Mouse (Mus musculus): ENCODE data around the gene Nit2.
A peak's percentile ranks its signal among the peaks of the same experiment; 100 is the strongest.
"Not testable (repeated sequence)": the region's sequence is repeated elsewhere in the genome, so short reads cannot be mapped to it uniquely, and the experiment has no call there.

Nit2 gene

DNA sequence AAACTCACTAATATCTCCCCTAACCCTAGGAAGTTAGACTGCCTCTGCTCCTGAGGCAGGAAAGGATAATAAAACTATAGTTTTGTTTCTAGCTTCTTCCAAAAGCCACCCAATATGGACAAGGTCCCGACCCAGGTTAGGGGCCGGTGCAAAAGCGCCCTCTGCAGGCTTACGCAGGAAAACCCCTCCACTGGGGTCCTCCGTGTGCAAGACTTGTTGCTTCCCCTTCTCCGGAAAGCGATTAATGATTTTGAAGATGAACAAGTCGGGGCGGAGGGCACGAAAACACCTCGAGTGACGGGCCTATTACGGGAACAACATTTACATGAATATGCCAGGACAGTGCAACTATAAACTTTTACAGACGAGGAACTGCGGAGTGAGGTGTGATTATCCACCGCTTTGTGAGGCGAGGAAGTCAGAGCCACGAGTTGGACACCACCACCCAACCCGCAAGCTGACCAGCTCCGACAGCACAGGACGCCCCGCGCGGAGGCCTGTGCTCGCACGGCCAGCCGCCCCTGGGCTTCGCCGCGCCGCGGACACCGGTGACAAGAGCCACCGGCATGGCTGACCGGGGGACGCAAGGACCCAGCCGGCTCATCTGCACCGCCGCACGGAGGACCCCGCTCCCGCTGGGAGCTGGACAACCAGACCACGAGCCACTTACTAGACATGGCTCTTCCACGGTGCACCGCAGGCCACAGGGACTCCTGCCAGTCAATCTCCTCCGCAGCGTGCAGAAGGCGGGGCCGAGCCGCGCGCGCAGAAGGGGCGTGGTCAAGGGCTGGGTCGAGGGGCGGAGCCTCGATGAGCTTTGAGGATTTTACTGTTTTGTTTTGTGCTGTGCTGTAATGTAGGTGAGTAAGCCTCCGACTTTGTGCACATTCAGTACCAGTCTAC is at the start of gene Nit2:
TSS of gene Nit2 (minus strand) at position 731 of the 903 bp plus-strand sequence.
- peak; percentile 97 to 99 for DNase-seq (ENCODE audit: inconsistent age in 2 of 2, low spot score in 1 of 2)

DNA sequence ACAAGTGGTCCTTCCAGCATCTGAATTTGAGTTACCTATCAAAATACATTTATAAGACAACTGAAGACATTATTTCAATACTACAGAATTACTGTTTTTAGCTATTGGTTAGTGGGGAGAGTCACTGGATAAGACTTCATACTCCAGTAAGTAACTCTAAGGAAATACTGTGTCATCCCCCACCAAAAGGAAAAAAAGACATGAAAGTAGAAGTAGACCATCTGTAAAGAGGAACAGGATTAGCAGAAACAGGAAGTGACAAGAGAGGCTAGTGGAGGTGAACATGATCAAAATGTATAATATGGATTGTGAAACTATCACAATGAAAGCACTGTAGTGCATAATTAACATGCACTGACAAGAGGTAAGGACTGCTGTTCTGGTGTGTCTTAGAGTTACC is 48.8 kb upstream of the Nit2 start:
- DNase-seq (ENCODE audit: inconsistent age in 2 of 2, low spot score in 1 of 2) = no peak

DNA sequence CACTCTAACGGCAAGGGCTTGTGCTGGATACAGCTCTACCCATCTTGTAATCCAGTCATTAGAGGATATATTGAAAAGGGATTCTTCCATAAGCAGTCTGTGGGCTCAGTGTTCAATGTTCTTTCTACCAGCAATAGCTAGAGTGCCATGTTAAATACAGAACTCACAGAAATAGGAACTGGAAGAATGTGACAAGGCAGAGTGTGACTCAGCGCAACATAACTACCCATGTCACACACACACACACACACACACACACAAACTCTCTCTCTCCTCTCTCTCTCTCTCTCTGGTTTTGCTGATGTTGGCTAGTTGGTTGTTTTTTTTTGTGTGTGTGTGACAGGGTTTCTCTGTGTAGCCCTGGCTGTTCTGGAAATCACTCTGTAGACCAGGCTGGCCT is 43.9 kb upstream of the Nit2 start:
- DNase-seq (ENCODE audit: inconsistent age in 2 of 2, low spot score in 1 of 2) = no peak

DNA sequence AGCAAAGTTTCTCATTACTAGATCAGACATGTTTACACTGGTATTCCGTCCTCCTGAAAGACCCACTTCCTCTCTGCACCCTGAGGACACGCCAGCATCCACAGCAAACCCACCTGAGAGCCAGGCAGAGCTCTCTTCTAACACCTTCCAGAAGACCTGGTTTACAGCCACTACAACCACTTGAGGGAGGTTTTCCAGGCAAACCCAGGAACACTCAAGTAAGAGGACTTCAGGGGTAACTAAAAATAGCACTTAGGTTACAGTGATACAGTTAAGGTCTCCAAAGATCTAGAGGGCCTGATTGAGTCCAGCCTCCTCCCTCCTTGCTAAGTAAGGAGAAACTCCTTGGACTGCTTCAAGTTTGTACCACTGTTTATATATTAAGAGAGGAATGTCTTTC is 41.2 kb upstream of the Nit2 start:
- DNase-seq (ENCODE audit: inconsistent age in 2 of 2, low spot score in 1 of 2) = no peak

DNA sequence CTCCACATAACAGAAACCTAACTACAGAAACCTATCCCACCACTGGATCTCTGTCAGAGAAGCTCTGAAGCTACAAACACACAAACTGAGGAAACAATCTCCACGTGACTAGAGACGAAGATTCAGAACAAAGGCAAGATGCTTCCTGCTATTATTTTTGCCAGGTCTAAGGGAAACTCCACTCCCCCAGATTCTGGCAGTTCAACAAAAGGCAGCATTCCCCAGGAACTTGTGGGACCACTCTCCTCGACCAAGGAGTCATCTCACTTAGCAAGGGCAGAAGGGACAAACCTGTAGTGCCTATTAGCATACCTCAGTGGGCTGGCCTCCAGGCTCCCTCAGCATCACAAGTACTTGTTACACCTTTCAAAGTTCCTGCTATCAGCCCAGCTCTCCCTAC is 30.1 kb upstream of the Nit2 start:
- no peak for DNase-seq (ENCODE audit: inconsistent age in 2 of 2, low spot score in 1 of 2)

DNA sequence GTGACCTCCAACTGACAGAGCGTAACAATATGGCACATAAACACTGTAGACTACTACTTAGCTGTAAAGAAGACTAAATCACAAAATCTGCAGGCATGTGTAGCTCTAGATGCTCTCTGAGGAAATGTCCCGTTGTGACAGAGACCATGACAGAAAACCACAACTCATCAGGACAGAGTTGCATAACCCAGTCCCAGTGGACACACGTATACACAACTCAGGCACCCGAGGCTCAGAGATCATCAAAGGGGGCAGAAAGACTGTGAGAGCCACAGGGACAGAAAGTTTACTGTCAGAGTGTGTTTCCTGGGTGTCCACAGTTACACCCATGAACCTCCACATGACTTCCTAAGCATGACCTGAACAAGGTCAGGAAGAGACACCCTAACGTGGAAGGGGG is 29.4 kb upstream of the Nit2 start:
- no peak for DNase-seq (ENCODE audit: inconsistent age in 2 of 2, low spot score in 1 of 2)

DNA sequence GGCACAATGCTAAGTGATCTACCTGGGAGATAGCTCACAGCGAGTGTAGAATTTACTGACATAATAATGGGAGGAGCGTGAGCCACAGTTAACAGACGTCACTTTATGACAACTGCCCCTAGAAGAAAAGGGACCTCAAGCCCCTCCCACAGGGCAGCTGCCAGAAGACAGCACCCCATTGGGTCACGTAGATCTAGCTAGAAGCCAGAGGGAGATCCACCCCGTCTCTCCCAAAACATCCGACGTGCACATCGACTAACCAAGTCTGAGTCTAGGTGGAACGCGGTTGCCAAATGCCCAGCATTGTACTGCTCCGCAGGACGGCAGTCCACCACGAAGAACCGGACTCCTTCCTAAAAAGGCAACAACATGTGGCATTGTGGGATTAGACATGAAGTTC is 24.1 kb upstream of the Nit2 start:
- no peak for DNase-seq (ENCODE audit: inconsistent age in 2 of 2, low spot score in 1 of 2)

DNA sequence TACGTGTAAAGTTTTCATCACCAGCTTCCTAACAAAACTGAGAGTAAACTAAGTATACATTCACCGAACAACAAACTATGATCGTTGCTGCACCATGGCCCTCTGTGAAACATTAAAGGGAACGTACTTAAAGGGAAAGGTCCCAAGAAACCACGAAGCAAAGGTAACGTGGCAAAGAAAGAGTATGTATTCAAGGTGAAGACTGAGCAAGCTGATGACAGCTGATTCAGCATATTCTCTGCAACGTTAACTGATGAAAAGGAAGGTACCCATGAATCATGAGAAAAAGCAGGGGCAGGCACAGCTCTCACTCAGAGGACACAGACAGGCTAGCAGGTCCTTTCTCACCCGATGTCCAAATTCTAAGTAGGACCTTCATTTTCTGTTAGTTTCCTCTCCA is 23.2 kb upstream of the Nit2 start:
- DNase-seq (ENCODE audit: inconsistent age in 2 of 2, low spot score in 1 of 2) = no peak

DNA sequence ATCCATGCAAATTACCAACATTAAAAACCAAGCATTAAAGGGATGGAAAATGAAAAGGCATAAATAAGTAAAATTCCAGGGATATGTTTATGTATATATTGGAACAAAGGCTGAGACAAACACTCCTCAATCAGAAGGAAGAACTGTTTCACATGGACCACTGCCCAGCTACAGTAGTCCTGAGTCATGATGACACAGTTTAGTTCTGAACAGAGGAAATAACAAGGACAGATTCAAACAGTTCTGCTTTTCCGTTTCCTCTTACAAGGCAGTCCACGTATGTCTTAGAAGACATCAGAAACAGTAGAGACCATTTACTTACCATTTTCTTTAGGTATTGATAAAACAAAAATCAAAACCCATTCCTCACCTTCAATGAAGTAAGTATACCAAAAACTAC is 22.4 kb upstream of the Nit2 start:
- no peak for DNase-seq (ENCODE audit: inconsistent age in 2 of 2, low spot score in 1 of 2)

DNA sequence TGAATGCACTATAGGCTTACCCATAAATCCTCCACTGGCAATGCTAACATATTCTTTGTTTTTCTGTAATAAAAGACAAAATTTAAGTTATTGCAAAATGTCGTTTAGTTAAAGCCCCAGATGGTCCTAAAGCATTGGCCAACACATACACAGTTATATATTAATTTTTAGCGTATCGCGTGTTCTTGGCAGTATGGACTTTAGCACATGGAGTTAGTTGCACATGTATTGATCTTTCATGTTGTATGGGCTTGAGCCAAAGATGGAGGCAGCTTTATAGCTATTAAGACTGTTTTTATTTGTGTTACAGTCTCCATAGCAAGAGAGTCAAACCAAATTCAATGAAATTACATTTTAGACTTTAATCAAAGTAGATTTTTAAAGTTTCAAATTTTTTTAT is 19.5 kb upstream of the Nit2 start:
- DNase-seq (ENCODE audit: inconsistent age in 2 of 2, low spot score in 1 of 2) = no peak

DNA sequence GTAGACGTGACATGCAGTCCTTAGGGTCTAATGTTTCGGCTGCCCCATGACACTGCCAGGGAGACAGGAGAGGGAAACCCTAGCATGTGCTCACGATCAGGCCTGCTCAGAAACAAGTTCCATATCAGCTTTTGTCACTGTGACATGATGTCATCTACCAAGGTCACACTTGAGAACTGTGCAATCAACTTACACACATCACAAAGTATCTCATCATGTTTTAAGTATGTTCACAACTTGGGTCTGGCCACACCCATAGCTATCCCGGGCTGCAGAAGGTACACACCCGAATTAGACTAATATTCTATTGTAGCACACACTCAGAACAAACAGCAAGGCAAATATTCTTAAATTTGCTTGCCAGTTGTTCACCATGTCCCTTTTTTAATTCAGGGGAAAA is 14.9 kb upstream of the Nit2 start:
- DNase-seq (ENCODE audit: inconsistent age in 2 of 2, low spot score in 1 of 2) = no peak

DNA sequence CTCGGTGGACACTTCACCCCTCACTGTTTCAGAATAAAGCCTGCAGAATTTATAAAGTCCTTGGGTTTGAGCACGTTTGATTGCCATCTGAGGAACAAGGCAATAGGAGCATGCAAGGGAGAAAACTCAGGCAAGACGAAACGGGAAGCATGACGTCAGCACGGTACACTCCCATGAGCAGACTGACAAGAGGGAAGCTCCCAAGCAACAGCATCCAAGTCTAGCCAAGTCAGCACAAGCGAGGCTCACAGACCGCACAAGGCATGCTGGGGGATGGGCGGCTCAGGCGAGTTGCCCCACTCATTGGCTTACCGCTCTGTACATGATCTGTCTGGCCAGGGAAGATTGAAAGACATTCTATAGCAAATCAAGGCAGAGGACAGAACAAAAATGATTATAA is 14.0 kb upstream of the Nit2 start:
- DNase-seq (ENCODE audit: inconsistent age in 2 of 2, low spot score in 1 of 2) = peak in 1 of 2 experiments; percentile 46

DNA sequence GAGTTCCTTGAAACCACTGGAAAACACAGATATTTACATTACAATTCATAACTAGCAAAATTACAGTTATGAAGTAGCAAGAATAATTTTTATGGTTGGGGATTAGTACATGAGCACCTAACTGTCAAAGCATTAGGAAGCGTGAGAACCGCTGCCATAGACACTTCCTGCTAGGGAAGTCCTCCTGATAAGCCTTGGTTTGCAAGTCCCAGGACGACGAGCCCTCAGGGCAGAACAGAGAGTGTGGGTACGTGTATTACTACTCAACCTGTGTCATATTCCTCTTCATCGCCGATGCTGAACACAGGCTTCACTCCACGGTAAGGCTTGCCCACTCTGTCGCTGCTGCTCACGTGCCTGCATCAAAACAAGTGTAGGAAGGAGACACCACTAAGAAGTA is 10.5 kb upstream of the Nit2 start:
- no peak for DNase-seq (ENCODE audit: inconsistent age in 2 of 2, low spot score in 1 of 2)

DNA sequence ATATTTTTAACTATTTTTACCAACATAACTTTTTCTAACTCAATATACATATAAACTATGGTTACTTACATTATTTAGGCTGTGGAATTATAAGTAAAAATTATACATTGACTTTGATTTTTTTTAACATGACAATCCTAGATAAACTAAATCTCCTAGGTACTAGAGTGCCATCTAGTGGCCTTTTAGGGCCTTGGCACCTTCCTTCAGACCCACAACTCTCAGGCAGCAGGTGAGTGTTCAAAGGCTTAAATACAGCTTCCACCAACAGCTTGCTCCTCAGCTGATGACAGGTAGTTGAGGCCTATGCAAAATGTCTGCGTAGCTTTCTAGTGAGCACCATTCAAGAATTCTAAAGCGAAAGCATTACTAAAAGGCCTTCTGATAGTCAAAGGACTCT is 10.1 kb upstream of the Nit2 start:
- DNase-seq (ENCODE audit: inconsistent age in 2 of 2, low spot score in 1 of 2) = peak in 1 of 2 experiments; percentile 78

DNA sequence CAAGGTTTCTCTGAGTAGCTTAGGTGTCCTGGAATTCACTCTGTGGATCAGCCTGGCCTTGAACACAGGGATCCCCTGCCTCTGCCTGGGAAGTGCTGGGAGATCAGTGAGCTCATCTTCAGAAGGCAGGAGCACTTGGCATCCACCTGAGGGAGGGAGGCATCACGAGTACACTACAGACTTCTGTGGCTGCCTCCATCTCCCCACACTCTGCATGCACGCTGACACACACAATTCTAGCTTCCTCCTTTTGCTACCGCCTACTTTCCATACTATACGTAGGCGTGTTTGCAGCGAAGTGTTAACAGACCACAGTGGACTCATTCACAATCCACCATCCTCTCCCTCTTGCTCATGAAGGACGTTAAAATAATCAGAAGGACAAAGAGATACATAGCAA is 9.1 kb upstream of the Nit2 start:
- DNase-seq (ENCODE audit: inconsistent age in 2 of 2, low spot score in 1 of 2) = no peak

DNA sequence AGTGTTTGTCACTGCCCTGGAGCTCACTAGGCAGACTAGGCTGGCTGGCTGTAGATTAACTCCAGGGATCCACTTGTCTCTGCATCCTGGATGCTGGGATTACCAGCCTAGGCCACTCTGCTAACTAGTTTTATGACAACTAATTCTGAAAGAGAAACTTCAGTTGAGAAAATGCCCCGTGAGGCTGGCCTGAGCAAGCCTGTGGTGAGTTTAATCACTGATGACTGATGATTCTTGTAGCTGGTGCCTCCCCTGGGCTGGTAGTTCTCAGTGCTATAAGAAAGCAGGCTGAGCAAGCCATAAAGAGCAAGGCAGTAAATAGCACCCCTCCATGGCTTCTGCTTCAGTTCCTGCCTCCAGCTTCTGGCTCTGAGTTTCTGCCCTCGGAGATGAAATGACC is 8.6 kb upstream of the Nit2 start:
- no peak for DNase-seq (ENCODE audit: inconsistent age in 2 of 2, low spot score in 1 of 2)

DNA sequence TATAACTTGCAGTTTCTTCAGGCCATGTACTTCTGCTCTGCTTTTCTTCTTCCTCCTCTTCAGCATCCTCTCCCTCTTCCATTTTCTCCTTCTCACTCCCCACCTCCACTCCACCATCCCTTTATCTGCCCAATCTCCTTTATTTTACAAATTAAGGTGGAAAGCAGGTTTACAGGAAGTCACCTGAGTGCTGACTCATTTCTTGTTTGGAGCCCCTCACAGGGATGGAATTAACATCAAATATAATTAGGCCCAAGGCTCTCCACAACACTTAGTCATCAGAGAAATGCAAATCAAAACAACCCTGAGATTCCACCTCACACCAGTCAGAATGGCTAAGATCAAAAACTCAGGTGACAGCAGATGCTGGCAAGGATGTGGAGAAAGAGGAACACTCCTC is 7.3 kb upstream of the Nit2 start:
- not testable (repeated sequence) for DNase-seq (ENCODE audit: inconsistent age in 2 of 2, low spot score in 1 of 2)

DNA sequence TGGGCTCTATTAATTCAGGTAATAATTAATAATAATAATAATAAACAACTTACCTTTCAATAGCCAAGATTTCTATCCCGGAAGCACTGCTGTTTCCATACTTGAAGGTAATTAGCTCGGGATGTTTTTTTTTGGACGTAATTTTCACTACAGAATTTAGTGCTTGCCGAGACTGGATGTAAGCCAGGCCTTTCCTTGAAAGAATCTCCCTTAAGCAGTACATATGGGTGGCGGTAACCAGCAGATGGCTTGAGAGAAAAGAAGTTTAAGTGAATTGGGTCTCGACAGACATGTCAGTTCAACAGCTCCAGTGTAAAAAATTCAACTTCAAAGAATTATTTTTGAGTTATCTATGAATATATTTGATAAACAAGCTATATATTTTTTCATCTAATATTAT is 4.4 kb upstream of the Nit2 start:
- no peak for DNase-seq (ENCODE audit: inconsistent age in 2 of 2, low spot score in 1 of 2)

DNA sequence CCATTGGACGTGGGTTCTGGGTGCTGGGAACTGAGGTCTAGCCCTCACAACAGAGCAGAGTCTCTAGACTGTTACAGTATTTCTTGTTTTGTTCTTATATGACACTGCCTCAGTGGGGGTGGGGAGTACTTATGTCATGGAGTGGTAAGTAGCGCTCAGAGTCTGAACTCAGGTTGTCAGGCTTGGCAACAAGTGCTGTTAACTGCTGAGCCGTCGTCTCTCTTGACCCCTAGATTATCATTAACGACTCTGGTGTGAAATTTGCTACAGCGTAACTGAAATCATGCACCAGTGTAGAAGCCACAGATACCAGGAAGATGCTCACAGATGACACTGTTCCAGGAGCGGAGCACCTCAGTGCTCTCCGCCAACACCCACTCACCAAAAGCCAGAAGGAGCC is 4.0 kb upstream of the Nit2 start:
- DNase-seq (ENCODE audit: inconsistent age in 2 of 2, low spot score in 1 of 2) = no peak

DNA sequence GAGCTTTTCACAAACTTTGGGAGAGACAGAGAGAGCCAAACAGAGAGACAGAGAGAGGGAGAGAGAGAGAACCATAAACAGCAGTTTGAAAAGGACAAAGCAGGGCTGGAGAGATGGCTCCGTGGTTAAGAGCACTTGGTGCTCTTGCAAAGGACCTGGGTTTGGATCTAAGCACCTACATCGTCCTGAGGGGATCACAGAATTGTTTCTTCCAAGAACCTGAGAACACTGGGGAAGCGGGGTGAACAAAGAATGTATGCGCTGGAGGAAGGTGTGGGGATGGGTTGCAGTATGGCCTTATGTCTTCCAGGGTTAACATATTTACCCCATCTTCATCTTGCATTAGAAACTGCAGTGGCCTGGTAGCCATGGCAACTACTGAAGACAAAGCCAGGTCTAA is 1.1 kb upstream of the Nit2 start:
- no peak for DNase-seq (ENCODE audit: inconsistent age in 2 of 2, low spot score in 1 of 2)

DNA sequence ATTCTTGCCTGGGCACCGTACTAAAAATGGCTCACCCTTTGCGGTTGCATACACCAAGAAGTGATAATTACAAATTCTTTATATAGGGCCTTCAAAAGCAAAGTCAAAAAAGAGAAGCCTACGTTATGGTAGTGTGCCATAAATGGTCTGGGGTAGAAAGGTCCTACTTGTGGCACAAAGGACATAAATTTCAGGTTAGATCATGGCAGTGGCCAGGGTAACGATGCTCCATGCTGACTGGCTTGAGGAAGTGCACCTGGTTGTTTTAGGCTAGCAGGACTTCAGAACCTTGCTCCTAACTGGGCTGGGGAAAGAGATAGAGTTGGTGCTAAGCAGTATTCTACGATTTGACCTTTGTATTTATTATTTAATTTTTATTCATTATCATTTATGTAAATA is 372 bp upstream of the Nit2 start:
- DNase-seq (ENCODE audit: inconsistent age in 2 of 2, low spot score in 1 of 2) = no peak

DNA sequence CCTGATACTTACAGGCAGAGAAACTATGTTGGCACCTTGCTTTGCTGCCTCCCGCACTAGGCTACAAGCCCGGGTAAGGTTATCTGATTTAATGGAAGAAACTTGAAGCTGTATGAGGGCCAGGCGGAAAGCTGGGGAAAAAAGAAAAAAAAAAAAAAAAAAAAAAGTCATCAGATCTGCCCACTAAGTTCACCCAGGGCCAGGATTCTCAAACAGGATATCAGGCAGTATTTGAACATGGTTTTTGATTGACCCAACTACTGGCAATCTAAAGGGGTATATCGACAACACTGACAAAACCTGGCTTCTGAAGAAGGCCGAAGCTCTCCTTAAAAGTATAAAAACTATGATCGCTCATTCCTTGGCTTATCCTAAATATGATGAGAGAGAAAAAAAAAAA is 1.1 kb downstream of the Nit2 start:
- DNase-seq (ENCODE audit: inconsistent age in 2 of 2, low spot score in 1 of 2) = no peak

DNA sequence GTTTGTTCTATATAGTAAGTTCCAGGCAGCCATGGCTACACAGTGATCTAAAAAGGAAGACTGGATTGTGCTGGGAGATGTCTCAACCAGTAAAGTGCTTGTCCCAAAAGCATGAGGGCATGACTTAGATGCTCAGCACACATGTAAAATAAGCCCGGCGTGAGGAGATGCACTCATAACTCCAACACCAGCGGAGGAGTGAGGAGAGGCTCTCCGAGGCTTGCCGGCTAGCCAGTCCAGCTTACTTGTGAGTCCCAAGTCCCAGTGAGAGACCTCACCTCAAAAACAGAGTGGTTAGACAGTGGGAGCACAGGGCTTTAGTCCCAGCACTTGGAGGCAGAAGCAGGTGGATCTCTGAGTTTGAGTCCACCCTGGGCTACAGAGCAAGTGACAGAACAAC is 2.0 kb downstream of the Nit2 start:
- DNase-seq (ENCODE audit: inconsistent age in 2 of 2, low spot score in 1 of 2) = no peak

All from adrenal gland, adult (tissue).